Comparison of ENCODE assay signal across 8 mouse cellular contexts in the genomic region with DNA sequence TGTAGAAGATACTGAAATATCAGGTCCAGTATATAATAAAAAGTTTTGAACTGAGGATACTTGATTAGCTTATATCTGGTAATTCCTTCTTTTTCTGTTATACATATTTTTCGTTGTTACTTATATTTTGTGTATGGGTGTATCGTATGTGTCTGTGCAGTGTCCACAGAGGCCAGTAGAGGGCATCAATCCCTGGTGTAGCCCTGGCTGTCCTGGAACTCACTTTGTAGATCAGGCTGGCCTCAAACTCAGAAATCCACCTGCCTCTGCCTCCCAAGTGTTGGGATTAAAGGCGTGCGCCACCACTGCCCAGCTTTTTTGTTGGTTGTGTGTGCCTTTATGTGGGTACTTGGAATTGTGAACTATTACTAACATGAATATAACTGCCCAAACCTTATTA. TPM values are rescaled to one million over a fixed set of nuclear protein-coding genes. Genes with fewer than 3 reads are reported as not detected.
DNase-seq lines count a peak whose midpoint lies in the region; ATAC-seq and TF ChIP-seq lines count a peak whose summit lies in the region.
"Had no signal": no experiment of that assay in that cellular context is flagged by ENCODE, and none has a peak within 500 bp of the region (broad histone marks: within the 10 kb centered on the region; RNA-seq: fewer than 3 reads in every experiment).

No protein-coding gene starts in this region.

- H3K27ac ChIP-seq in spleen, adult 2 months (ENCODE audit: insufficient read depth, low read length) = no peak overlapping the region
- H3K27ac ChIP-seq in neural tube, embryonic 15.5 days (replicated peaks) = no peak overlapping the region

- H3K4me1 ChIP-seq in spleen, adult 2 months (ENCODE audit: control insufficient read depth, insufficient read depth, insufficient read length) = no peaks in the 10 kb centered on the region; the same call in 1 of the 2 replicates
- H3K4me1 ChIP-seq in neural tube, embryonic 15.5 days = peaks cover 9% of the 10 kb centered on the region; the same call in 1 of the 2 replicates

- DNase-seq in kidney, postnatal 4 days = peak; percentile 31 to 36
- no peak for DNase-seq in kidney, adult 8-10 months
- DNase-seq in Patski (ENCODE audit: low read depth, low spot score) = no peak
- DNase-seq in spleen, adult 2 months (ENCODE audit: low read depth in 1 of 2, low spot score in 2 of 2) = peak in 1 of 2 experiments; percentile 26
- DNase-seq in ovary, postnatal 14 days (ENCODE audit: low spot score) = no peak

- H3K4me2 ChIP-seq in neural tube, embryonic 15.5 days = no peak overlapping the region

- TF ChIP-seq POLR2A in spleen, adult 2 months (IDR thresholded peaks at IDR 0.05; ENCODE audit: low read depth, low read length) = no peak

- H3K36me3 ChIP-seq in spleen, adult 2 months (ENCODE audit: control insufficient read depth, insufficient read depth, low read length) = peaks cover 11% of the 10 kb centered on the region
- peaks cover 16% of the 10 kb centered on the region for H3K36me3 ChIP-seq in neural tube, embryonic 15.5 days

- ATAC-seq in Patski = no peak
- peak; percentile 67 for ATAC-seq in granulocyte monocyte progenitor cell, adult 5-6 weeks (replicated peaks; ENCODE audit: poor library complexity, severe bottlenecking)
- ATAC-seq in neural tube, embryonic 15.5 days (ENCODE audit: low FRiP score) = no peak

- CTCF ChIA-PET in Patski (lab: Charles Lee) = interaction anchor here (0.8 to 1.7 kb wide), 7 partner anchors 9 to 237 kb away, joined by 3 to 6 read pairs (median 3); no protein-coding TSS in a partner anchor

- no peak overlapping the region for H3K4me3 ChIP-seq in spleen, adult 2 months (ENCODE audit: extremely low read depth, insufficient read depth, insufficient read length)
- no peak overlapping the region for H3K4me3 ChIP-seq in neural tube, embryonic 15.5 days (replicated peaks)
- H3K4me3 ChIP-seq: megakaryocyte, embryonic 14.5 days had no signal

- no peaks in the 10 kb centered on the region for H3K9me3 ChIP-seq in neural tube, embryonic 15.5 days (replicated peaks)
- H3K9me3 ChIP-seq: megakaryocyte, embryonic 14.5 days had no signal

- WGBS in spleen, adult 2 months = 82% methylated on average over 4 of the region's 4 CpGs
- WGBS in neural tube, embryonic 15.5 days = 91% methylated on average over 4 of the region's 4 CpGs

- peak; percentile 72 for TF ChIP-seq CTCF in Patski (IDR thresholded peaks at IDR 0.05)
- TF ChIP-seq CTCF in spleen, adult 2 months (IDR thresholded peaks at IDR 0.05; ENCODE audit: extremely low read depth, insufficient read depth, insufficient read length, insufficient replicate concordance) = peak; percentile 31; the same call in 1 of the 2 replicates

- H3K27me3 ChIP-seq in Patski = no peaks in the 10 kb centered on the region
- no peaks in the 10 kb centered on the region for H3K27me3 ChIP-seq in spleen, adult 2 months (ENCODE audit: control insufficient read depth, insufficient read depth, low read length)
- no peaks in the 10 kb centered on the region for H3K27me3 ChIP-seq in neural tube, embryonic 15.5 days (replicated peaks)
- H3K27me3 ChIP-seq: megakaryocyte, embryonic 14.5 days had no signal

- POLR2A ChIA-PET in Patski (lab: Charles Lee) = no interaction called here

- in situ Hi-C loops in Patski (cut with MboI; ENCODE audit: low pct_unique_long_range_greater_than_20kb) = no loop called here

- H3K9ac ChIP-seq in neural tube, embryonic 15.5 days (replicated peaks) = no peak overlapping the region

RNA-seq across cellular contexts. Expression of a gene that starts 12.8 kb away (rescaled TPM):
- polyA plus RNA-seq in Patski (2021) = 269 TPM
- 371 and 391 TPM in 2 replicates for total RNA-seq in granulocyte monocyte progenitor cell, adult 5-6 weeks (2014; fragmentation: Nextera tagmentation)
- 510 and 593 TPM in 2 replicates for total RNA-seq in granulocyte monocyte progenitor cell, adult 5-6 weeks (2017)
- polyA plus RNA-seq in spleen, adult 2 months (2012; rRNA removed) = 48.8 and 73.9 TPM in 2 replicates
- polyA plus RNA-seq in neural tube, embryonic 15.5 days (2015; fragmentation: Nextera tagmentation; extraction: Ambion mirVana) = 304 and 308 TPM in 2 replicates

RNA-seq across cellular contexts. Expression of a gene that starts 23.6 kb away (rescaled TPM):
- polyA plus RNA-seq in Patski (2021) = 28.3 TPM
- 45.4 and 57.0 TPM in 2 replicates for total RNA-seq in granulocyte monocyte progenitor cell, adult 5-6 weeks (2014; fragmentation: Nextera tagmentation)
- total RNA-seq in granulocyte monocyte progenitor cell, adult 5-6 weeks (2017) = 77.7 and 124 TPM in 2 replicates
- 35.5 and 40.9 TPM in 2 replicates for polyA plus RNA-seq in spleen, adult 2 months (2012; rRNA removed)
- 18.5 and 23.1 TPM in 2 replicates for polyA plus RNA-seq in neural tube, embryonic 15.5 days (2015; fragmentation: Nextera tagmentation; extraction: Ambion mirVana)

Comparison
In these comparisons a context has a peak if more than half of its experiments do, and no peak if none do; other contexts are left out.
1. DNase-seq: peak in kidney, postnatal 4 days (2 of 2); none in kidney, adult 8-10 months (0 of 2), Patski (single experiment) and ovary, postnatal 14 days (single experiment).